Mouse (Mus musculus): Measurements from ENCODE around the gene Med16. TPM values are rescaled to one million over a fixed set of nuclear protein-coding genes. Genes with fewer than 3 reads are reported as not detected.

The Med16 gene
- polyA plus RNA-seq, 1 experiment from 2014 or later: 48.2 TPM

GRCm38 (mm10) chr10:79914948-79915596 lies 6.3 kb upstream of the Med16 start:
- H3K4me1 ChIP-seq (ENCODE audit: control insufficient read depth, insufficient read depth, low read depth, low read length): peaks cover 27% of the 10 kb centered on the region
- ATAC-seq: no peak
- H3K4me3 ChIP-seq (ENCODE audit: low read length): no peak overlapping the region

GRCm38 (mm10) chr10:79914131-79914947 lies 5.6 kb upstream of the Med16 start:
- ATAC-seq: no peak
- Histone ChIP-seq H3K36me3 (ENCODE audit: control insufficient read depth, insufficient read depth, low read length) (0 out of 2 replicates have a peak, but pooled peaks cover 7% of the 10 kb centered on the region), H3K27me3 (replicated peaks; ENCODE audit: control insufficient read depth, insufficient read depth, low read length) (peaks cover 18% of the 10 kb centered on the region), H3K4me1 (ENCODE audit: control insufficient read depth, insufficient read depth, low read depth, low read length) (peaks cover 30% of the 10 kb centered on the region), H3K4me3 (ENCODE audit: low read length) (no peak overlapping the region), H3K27ac (ENCODE audit: low read depth, low read length) (no peak overlapping the region), H3K9ac (ENCODE audit: low read depth, low read length) (0 out of 2 replicates have a peak overlapping the region, but pooled peaks have one; percentile 18), H3K9me3 (ENCODE audit: control insufficient read depth, low read length) (no peaks in the 10 kb centered on the region), H3K4me2 (ENCODE audit: low read length) (no peak overlapping the region)
- 65% methylated on average over 11 of the region's 11 CpGs for WGBS

More at GRCm38 (mm10) chr10:79914948-79915596, 6.3 kb upstream of the Med16 start:
- 73% methylated on average over 7 of the region's 7 CpGs for WGBS
- Histone ChIP-seq H3K9me3 (ENCODE audit: control insufficient read depth, low read length) (no peaks in the 10 kb centered on the region), H3K27me3 (replicated peaks; ENCODE audit: control insufficient read depth, insufficient read depth, low read length) (peaks cover 24% of the 10 kb centered on the region), H3K36me3 (ENCODE audit: control insufficient read depth, insufficient read depth, low read length) (0 out of 2 replicates have a peak, but pooled peaks cover 7% of the 10 kb centered on the region), H3K9ac (ENCODE audit: low read depth, low read length) (no peak overlapping the region), H3K27ac (ENCODE audit: low read depth, low read length) (no peak overlapping the region), H3K4me2 (ENCODE audit: low read length) (no peak overlapping the region)

- Histone ChIP-seq H3K36me3 (ENCODE audit: control insufficient read depth, insufficient read depth, low read length) (0 out of 2 replicates have a peak, but pooled peaks cover 7% of the 10 kb centered on the region), H3K9ac (ENCODE audit: low read depth, low read length) (no peak overlapping the region), H3K27me3 (replicated peaks; ENCODE audit: control insufficient read depth, insufficient read depth, low read length) (no peaks in the 10 kb centered on the region), H3K4me2 (ENCODE audit: low read length) (no peak overlapping the region), H3K27ac (ENCODE audit: low read depth, low read length) (no peak overlapping the region), H3K4me1 (ENCODE audit: control insufficient read depth, insufficient read depth, low read depth, low read length) (peaks cover 33% of the 10 kb centered on the region), H3K9me3 (ENCODE audit: control insufficient read depth, low read length) (no peaks in the 10 kb centered on the region), H3K4me3 (ENCODE audit: low read length) (no peak overlapping the region)
- no peak for ATAC-seq
- 71% methylated on average over 20 of the region's 20 CpGs for WGBS
These were observed 3.7 kb upstream of the Med16 start for GRCm38 (mm10) chr10:79912412-79912811.

GRCm38 (mm10) chr10:79910556-79910955 lies 1.8 kb upstream of the Med16 start, which contains the start of gene Gm26602:
Gm26602 (plus strand) TSS chr10:79910856.
- Histone ChIP-seq H3K4me2 (ENCODE audit: low read length) (no peak within 1 kb of the TSS), H3K27ac (ENCODE audit: low read depth, low read length) (peak within 1 kb of the TSS; percentile 85), H3K36me3 (ENCODE audit: control insufficient read depth, insufficient read depth, low read length) (peaks cover 12% of the 10 kb centered on the region), H3K27me3 (replicated peaks; ENCODE audit: control insufficient read depth, insufficient read depth, low read length) (no peaks in the 10 kb centered on the region), H3K9me3 (ENCODE audit: control insufficient read depth, low read length) (no peaks in the 10 kb centered on the region), H3K9ac (ENCODE audit: low read depth, low read length) (peak within 1 kb of the TSS; percentile 54), H3K4me3 (ENCODE audit: low read length) (no peak within 1 kb of the TSS), H3K4me1 (ENCODE audit: control insufficient read depth, insufficient read depth, low read depth, low read length) (peaks cover 22% of the 10 kb centered on the region)
- no peak for ATAC-seq
- WGBS: 99% methylated on average over 4 of the region's 4 CpGs

GRCm38 (mm10) chr10:79909092-79909922 lies 584 bp upstream of the Med16 start:
- WGBS: 22% methylated on average over 14 of the region's 14 CpGs
- ATAC-seq: peak; percentile 44
- Histone ChIP-seq H3K27ac (ENCODE audit: low read depth, low read length) (peak overlapping the region; percentile 85), H3K4me3 (ENCODE audit: low read length) (peak overlapping the region; percentile 9), H3K36me3 (ENCODE audit: control insufficient read depth, insufficient read depth, low read length) (peaks cover 20% of the 10 kb centered on the region), H3K4me1 (ENCODE audit: control insufficient read depth, insufficient read depth, low read depth, low read length) (peaks cover 11% of the 10 kb centered on the region), H3K9ac (ENCODE audit: low read depth, low read length) (peak overlapping the region; percentile 54), H3K9me3 (ENCODE audit: control insufficient read depth, low read length) (no peaks in the 10 kb centered on the region), H3K4me2 (ENCODE audit: low read length) (peak overlapping the region; percentile 51), H3K27me3 (replicated peaks; ENCODE audit: control insufficient read depth, insufficient read depth, low read length) (no peaks in the 10 kb centered on the region)

DNA sequence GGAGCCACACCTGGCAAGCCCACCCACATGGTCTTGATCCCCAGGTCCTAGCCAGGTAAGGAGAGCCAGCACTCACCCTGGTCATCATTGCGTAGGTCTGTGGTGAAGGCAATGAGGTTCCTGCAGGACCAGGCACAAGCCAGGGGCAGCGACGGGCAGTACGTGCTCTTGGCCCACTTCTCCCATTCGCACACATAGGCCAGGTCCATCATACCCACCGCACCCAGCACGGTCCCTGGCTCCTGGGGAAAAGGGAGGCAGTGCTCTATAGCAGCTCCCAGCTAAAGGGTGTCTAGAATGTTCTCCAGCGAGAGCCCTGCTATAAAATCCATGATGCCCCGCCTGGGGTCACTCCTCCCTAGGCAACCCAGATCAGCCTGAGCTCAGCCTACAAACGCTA lies 1.3 kb downstream of the Med16 start:
- no peak overlapping the region for H3K4me3 ChIP-seq (ENCODE audit: low read length)

DNA sequence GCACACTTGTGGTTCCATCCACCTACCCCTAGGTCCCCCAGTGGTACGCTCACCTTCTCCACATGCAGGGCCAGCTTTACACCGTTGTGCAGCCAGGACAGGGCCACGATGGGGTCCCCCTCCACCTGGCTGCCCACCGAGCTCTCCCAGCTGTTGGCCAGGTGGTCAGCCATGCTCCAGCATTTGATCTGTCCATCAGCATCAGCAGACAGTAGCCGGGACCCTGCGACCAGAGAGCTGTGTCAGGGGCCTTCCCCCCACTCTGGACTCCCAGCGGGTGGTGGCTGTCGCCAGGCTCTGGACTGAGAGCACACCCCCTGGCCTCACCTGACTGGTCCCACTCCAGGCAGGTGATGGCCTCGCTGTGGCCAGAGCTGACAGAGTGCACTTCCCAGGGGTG lies 2.0 kb downstream of the Med16 start:
- H3K4me2 ChIP-seq (ENCODE audit: low read length): no peak overlapping the region
- peaks cover 21% of the 10 kb centered on the region for H3K36me3 ChIP-seq (ENCODE audit: control insufficient read depth, insufficient read depth, low read length)
- no peak for ATAC-seq
- 89% methylated on average over 8 of the region's 9 CpGs for WGBS
- H3K9me3 ChIP-seq (ENCODE audit: control insufficient read depth, low read length): no peaks in the 10 kb centered on the region
- H3K27me3 ChIP-seq (replicated peaks; ENCODE audit: control insufficient read depth, insufficient read depth, low read length): no peaks in the 10 kb centered on the region
- no peak overlapping the region for H3K9ac ChIP-seq (ENCODE audit: low read depth, low read length)
- no peak overlapping the region for H3K27ac ChIP-seq (ENCODE audit: low read depth, low read length)
- H3K4me3 ChIP-seq (ENCODE audit: low read length): no peak overlapping the region
- H3K4me1 ChIP-seq (ENCODE audit: control insufficient read depth, insufficient read depth, low read depth, low read length): peaks cover 6% of the 10 kb centered on the region

More for the DNA sequence above, 1.3 kb downstream of the Med16 start:
- Histone ChIP-seq H3K9ac (ENCODE audit: low read depth, low read length) (no peak overlapping the region), H3K4me1 (ENCODE audit: control insufficient read depth, insufficient read depth, low read depth, low read length) (peaks cover 6% of the 10 kb centered on the region), H3K4me2 (ENCODE audit: low read length) (no peak overlapping the region), H3K9me3 (ENCODE audit: control insufficient read depth, low read length) (no peaks in the 10 kb centered on the region), H3K27ac (ENCODE audit: low read depth, low read length) (no peak overlapping the region), H3K27me3 (replicated peaks; ENCODE audit: control insufficient read depth, insufficient read depth, low read length) (no peaks in the 10 kb centered on the region), H3K36me3 (ENCODE audit: control insufficient read depth, insufficient read depth, low read length) (peaks cover 23% of the 10 kb centered on the region)
- 94% methylated on average over 10 of the region's 10 CpGs for WGBS
- no peak for ATAC-seq

DNA sequence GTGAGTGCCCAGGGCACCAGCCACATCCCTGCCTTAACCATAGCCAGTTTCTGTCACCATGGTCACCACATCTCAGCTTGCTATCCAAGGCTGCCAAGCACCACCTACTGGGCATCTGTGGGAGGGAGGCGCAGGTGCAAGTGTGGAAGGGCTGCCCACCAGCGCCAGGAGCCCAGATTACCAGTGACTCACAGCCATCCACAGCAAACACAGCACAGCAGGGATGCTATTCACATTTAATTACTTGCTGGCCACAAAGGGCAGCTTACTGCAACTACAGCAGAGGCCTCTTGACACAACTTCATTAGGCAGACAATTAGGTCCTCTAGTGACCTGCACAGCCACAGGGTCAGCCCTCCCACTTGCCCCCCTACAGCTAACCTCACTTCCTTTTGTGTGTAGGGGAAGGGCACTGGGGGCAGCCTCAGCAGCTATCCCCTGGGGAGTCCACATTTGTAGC lies 7.7 kb downstream of the Med16 start:
- Histone ChIP-seq H3K27ac (ENCODE audit: low read depth, low read length) (no peak overlapping the region), H3K27me3 (replicated peaks; ENCODE audit: control insufficient read depth, insufficient read depth, low read length) (no peaks in the 10 kb centered on the region; the same call in 1 of the 2 replicates), H3K4me3 (ENCODE audit: low read length) (no peak overlapping the region), H3K4me2 (ENCODE audit: low read length) (no peak overlapping the region), H3K4me1 (ENCODE audit: control insufficient read depth, insufficient read depth, low read depth, low read length) (peaks cover 10% of the 10 kb centered on the region), H3K9ac (ENCODE audit: low read depth, low read length) (peak overlapping the region; percentile 43; the same call in 1 of the 2 replicates), H3K36me3 (ENCODE audit: control insufficient read depth, insufficient read depth, low read length) (peaks cover 27% of the 10 kb centered on the region), H3K9me3 (ENCODE audit: control insufficient read depth, low read length) (no peaks in the 10 kb centered on the region)
- 10% methylated on average over 2 of the region's 2 CpGs for WGBS
- ATAC-seq: peak; percentile 51; the same call in 1 of the 2 replicates
